Mouse (Mus musculus) small intestine, adult 2 months (tissue): ENCODE data around the gene Olfr510.

Source experiments
- CTCF ChIP-seq: fragments of 200-500 bp; IDR thresholded peaks from 2 replicates; pipeline ENCODE4 v1.5.1; 2012; ENCODE audit warnings: low read depth, mild to moderate bottlenecking, control low read depth, inconsistent platforms, low read length, moderate library complexity, mixed read lengths; ENCODE audit not compliant: insufficient replicate concordance, insufficient read length; ENCODE audit errors: extremely low read depth
- POLR2A ChIP-seq: fragments of 200-500 bp; IDR thresholded peaks from 2 replicates; pipeline ENCODE4 v1.6.1; 2012; ENCODE audit warnings: low read depth, mild to moderate bottlenecking, control low read depth, inconsistent platforms, low read length, moderate library complexity

GRCm38 (mm10) chr7:108666118-108666517 is at the start of gene Olfr510:
- TF ChIP-seq CTCF = no peak
- no peak for TF ChIP-seq POLR2A
